Mouse (Mus musculus): ENCODE data around the gene Shc3. TPM values are rescaled to one million over a fixed set of nuclear protein-coding genes. Genes with fewer than 3 reads are reported as not detected.

Gene Shc3
- not detected for total RNA-seq (2023)

GRCm38 (mm10) chr13:51568911-51569684 lies at the start of gene Shc3:
Gene Shc3 (minus strand): TSS chr13:51569419.

DNA sequence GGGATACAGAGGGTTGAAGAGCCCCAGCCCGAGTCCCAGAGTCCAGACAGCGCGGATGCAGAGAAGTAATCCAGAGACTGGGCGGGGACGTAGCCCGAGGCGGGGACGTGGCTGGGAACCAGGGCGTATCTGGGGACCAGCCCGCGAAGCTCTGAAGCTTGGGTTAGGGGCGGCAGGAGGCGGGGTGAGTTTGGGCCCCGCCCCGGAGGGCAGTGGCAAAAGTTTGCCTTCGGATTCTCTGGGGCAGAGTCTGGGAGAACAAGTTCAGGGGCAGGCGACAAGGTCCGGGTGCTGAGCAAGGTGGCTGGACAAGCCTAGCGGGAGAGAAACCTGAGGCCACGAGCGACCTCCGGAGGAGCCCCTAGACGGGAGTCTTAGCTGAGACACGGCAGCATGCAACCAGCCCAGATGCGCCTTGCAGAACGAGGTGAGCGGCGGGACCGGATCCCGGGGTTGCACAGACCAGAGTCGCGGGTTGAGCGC lies 160.7 kb downstream of the Shc3 start, which contains the start of gene S1pr3:
Gene S1pr3, plus strand, starts transcription at position 121 of the 483 bp plus-strand sequence.

Other genes starting within 250 kb of the Shc3 start
- 10 to 100 TPM; 83.2 to 87.8 TPM for gene S1pr3, start 160.8 kb downstream of the Shc3 start, total RNA-seq (2023)
- gene Cks2, start 75.8 kb upstream of the Shc3 start, total RNA-seq (2023): 10 to 100 TPM; 28.2 to 31.2 TPM
- gene Secisbp2, start 82.3 kb upstream of the Shc3 start, total RNA-seq (2023): 10 to 100 TPM; 67.5 to 68.1 TPM
- gene Sema4d, start 224.3 kb upstream of the Shc3 start, total RNA-seq (2023): 100 to 1,000 TPM; 220 to 243 TPM

All from B cell, adult 67 days (primary cell).